Mouse (Mus musculus) forebrain, embryonic 13.5 days (tissue): ENCODE measurements around the gene Map4k4. TPM values are rescaled to one million over a fixed set of nuclear protein-coding genes. Genes with fewer than 3 reads are reported as not detected.

Experiments
- ATAC-seq: fragments of 200-750 bp; cut with Nextera tagmentation; 2 replicates; pipeline ENCODE4 v1.8.0; 2017
- H3K27ac ChIP-seq: fragments of 300-500 bp; sonication (generic); 2 replicates; pipeline ENCODE4 v1.5.1; 2015; ENCODE audit warnings: inconsistent platforms, mild to moderate bottlenecking, moderate library complexity
- H3K27me3 ChIP-seq: fragments of 300-500 bp; sonication (generic); 2 replicates; pipeline ENCODE4 v1.6.1; 2015; ENCODE audit warnings: mild to moderate bottlenecking, inconsistent platforms
- H3K36me3 ChIP-seq: fragments of 300-500 bp; sonication (generic); 2 replicates; pipeline ENCODE4 v1.6.1; 2015; ENCODE audit warnings: mild to moderate bottlenecking, inconsistent platforms; ENCODE audit not compliant: poor library complexity, severe bottlenecking
- H3K4me1 ChIP-seq: fragments of 300-500 bp; sonication (generic); 2 replicates; pipeline ENCODE4 v1.6.1; 2015; ENCODE audit warnings: inconsistent platforms
- H3K4me2 ChIP-seq: fragments of 300-500 bp; sonication (generic); 2 replicates; pipeline ENCODE4 v1.6.1; 2015; ENCODE audit warnings: inconsistent platforms, mild to moderate bottlenecking, moderate library complexity
- H3K4me3 ChIP-seq: fragments of 300-500 bp; sonication (generic); 2 replicates; pipeline ENCODE4 v1.5.1; 2015; ENCODE audit warnings: mild to moderate bottlenecking, inconsistent platforms
- H3K9ac ChIP-seq: fragments of 300-500 bp; sonication (generic); 2 replicates; pipeline ENCODE4 v1.6.1; 2015; ENCODE audit warnings: mild to moderate bottlenecking, inconsistent platforms
- H3K9me3 ChIP-seq: fragments of 300-500 bp; sonication (generic); replicated peaks from 2 replicates; pipeline ENCODE4 v1.6.1; 2016; ENCODE audit warnings: inconsistent platforms
- WGBS: fragments of 180-500 bp; shearing (Covaris S2); methylation state at CpG from one replicate; pipeline ENCODE4 v1.1.7; 2015; 5-methylcytosine and 5-hydroxymethylcytosine counted together
- polyA plus RNA-seq: library from polyadenylated mRNA; unstranded; fragments of >200 nt; fragmentation: Nextera tagmentation; extraction: Ambion mirVana; gene quantifications from 2 replicates; pipeline ENCODE4 v1.2.1, GENCODE M21; 2015

Gene Map4k4
- polyA plus RNA-seq, 1 experiment from 2014 or later, result 49.9 TPM

DNA sequence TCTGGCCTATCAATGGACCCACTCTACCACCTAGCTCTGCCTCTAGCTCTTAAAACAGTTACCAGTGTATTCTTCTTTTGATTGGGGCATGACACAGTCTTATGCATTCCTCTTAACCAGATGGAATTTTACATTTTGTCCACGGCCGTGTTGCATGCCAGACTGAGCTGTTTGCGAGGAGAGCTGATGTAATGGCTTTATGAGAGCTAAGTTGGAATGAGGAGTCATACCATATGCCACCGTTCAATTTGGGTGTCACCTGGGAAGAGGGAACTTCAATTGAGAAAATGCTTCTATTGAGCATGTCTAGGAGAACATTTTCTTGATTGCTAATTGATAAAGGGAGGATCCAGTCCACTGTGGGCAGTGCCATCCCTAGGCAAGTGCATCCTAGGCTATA is 18.2 kb upstream of the Map4k4 start:
- H3K27me3 ChIP-seq, result no peaks in the 10 kb centered on the region
- no peak overlapping the region for H3K27ac ChIP-seq
- no peak overlapping the region for H3K9ac ChIP-seq
- H3K9me3 ChIP-seq, result no peaks in the 10 kb centered on the region
- peaks cover 13% of the 10 kb centered on the region for H3K4me1 ChIP-seq
- no peak overlapping the region for H3K4me3 ChIP-seq
- 96% methylated on average over 4 of the region's 4 CpGs for WGBS
- H3K4me2 ChIP-seq, result no peak overlapping the region
- no peak for ATAC-seq
- H3K36me3 ChIP-seq, result no peaks in the 10 kb centered on the region

DNA sequence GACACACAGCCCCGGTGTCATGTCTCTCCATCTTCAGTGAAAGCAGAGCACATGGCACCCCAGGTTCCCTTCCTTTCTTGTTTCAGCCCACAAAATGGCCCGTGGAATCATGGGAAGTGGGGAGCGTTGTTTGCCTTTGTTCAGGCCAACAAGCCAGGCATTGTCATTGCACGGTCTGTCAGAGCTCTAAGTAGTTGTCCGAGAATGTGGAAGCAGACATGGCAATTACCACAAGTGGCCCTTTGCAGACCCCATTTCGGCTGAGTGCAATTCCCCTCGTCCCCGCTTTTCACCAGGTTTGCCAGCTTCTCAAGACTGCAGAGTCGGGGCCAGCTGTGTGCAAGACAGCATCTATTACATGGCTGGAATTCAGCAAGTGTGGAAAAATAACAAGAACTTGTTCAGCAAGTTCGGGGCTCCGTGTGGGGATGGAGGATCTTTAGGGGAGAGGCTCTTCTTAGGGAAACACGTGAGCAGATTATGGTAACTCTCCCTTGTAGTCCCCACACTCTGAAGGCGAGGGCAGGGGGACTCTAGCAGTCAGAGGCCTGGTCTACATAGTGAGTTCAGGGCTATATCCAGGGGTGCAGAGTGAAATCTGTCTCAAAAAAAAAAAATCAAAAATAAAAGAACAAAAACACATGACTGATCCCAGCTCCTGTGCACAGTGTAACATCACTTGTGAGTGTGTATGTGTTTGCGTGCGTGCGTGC is 15.8 kb upstream of the Map4k4 start:
- Histone ChIP-seq H3K27ac (peak overlapping the region; percentile 48; the same call in 1 of the 2 replicates), H3K4me2 (peak overlapping the region; percentile 31), H3K4me3 (no peak overlapping the region), H3K36me3 (no peaks in the 10 kb centered on the region), H3K9me3 (no peaks in the 10 kb centered on the region), H3K27me3 (no peaks in the 10 kb centered on the region), H3K9ac (no peak overlapping the region), H3K4me1 (peaks cover 22% of the 10 kb centered on the region)
- peak; percentile 71; the same call in 1 of the 2 replicates for ATAC-seq
- 32% methylated on average over 16 of the region's 16 CpGs for WGBS

DNA sequence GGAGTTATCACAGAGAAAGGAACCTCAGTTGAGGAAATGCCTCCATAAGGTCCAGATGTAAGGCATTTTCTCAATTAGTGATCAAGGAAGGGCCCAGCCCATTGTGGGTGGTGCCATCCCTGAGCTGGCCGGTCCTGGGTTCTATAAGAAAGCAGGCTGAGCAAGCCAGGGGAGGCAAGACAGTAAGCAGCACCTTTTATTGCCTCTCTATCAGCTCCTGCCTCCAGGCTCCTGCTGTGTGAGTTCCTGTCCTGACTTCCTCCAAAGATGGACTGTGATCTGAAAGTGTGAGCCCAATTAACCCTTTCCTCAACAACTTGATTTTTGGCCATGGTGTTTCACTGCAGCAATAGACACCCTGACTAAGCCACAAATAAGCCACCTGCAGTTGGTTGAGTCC is 12.7 kb upstream of the Map4k4 start:
- no peaks in the 10 kb centered on the region for H3K36me3 ChIP-seq
- 71% methylated on average over 1 of the region's 1 CpGs for WGBS
- peaks cover 22% of the 10 kb centered on the region for H3K4me1 ChIP-seq
- ATAC-seq, result no peak
- no peak overlapping the region for H3K9ac ChIP-seq
- no peak overlapping the region for H3K27ac ChIP-seq
- no peak overlapping the region for H3K4me2 ChIP-seq
- no peaks in the 10 kb centered on the region for H3K27me3 ChIP-seq
- no peak overlapping the region for H3K4me3 ChIP-seq
- H3K9me3 ChIP-seq, result no peaks in the 10 kb centered on the region; the same call in 1 of the 2 replicates

GRCm38 (mm10) chr1:39889429-39889828 is 11.3 kb upstream of the Map4k4 start:
- Histone ChIP-seq H3K4me1 (peaks cover 18% of the 10 kb centered on the region), H3K4me3 (no peak overlapping the region), H3K9me3 (no peaks in the 10 kb centered on the region; the same call in 1 of the 2 replicates), H3K36me3 (no peaks in the 10 kb centered on the region), H3K4me2 (no peak overlapping the region), H3K27me3 (no peaks in the 10 kb centered on the region), H3K9ac (no peak overlapping the region), H3K27ac (no peak overlapping the region)
- no peak for ATAC-seq
- WGBS, result 91% methylated on average over 8 of the region's 8 CpGs

DNA sequence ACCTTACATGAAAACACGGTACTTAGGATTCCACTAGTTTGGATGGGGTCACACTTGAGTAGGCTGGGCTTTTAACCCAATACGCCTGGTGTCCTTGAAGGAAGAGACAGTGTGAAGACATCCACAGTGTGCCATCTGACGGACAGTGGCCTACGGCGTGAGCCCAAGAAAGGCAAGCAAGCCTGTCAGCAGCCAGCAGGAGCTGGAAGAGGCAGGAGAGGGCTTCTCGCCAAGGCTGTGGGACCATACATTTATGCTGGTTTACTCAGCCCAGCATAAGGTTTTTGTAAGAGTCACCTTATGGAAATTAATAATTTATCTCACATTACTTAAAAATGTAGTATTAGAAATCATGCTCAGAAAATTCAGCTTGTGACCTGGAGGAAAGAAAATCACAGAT is 10.7 kb upstream of the Map4k4 start:
- Histone ChIP-seq H3K9me3 (no peaks in the 10 kb centered on the region; the same call in 1 of the 2 replicates), H3K27ac (no peak overlapping the region), H3K27me3 (no peaks in the 10 kb centered on the region), H3K4me2 (no peak overlapping the region), H3K36me3 (no peaks in the 10 kb centered on the region), H3K4me1 (peaks cover 13% of the 10 kb centered on the region), H3K9ac (no peak overlapping the region), H3K4me3 (no peak overlapping the region)
- ATAC-seq, result no peak
- WGBS, result 91% methylated on average over 6 of the region's 6 CpGs

DNA sequence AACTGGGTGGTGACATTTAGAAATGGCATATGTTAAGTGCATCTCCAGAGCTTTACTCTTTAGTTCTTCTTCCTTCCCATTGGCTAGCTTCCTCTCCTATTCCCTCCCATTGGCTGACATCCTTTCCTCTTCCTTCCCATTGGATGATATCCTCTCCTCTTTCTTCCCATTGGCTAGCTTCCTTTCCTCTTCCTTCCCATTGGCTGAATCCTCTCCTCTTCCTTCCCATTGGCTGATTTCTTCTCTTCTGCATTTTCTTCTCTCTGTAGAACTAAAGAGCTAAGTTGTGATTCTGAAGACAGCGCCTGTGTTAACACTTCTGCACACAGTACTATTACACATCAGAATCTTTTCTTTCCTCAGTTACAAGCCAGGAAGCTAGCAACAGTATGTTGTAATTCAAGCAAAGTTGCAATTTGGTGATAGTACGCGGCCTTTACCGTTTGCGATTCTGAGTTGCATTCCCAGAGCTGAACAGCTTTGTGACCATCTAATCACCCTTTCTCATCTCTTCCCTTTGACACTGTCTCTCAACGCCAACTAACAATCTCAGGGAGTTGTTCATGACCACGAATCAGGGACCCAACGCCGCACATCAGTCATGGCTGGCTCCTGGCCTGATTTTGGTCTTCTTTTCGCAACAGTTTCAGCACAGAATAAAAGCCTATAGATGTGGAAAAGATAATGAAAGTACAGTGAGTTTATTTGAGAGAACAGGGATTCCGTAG is 7.4 kb upstream of the Map4k4 start:
- Histone ChIP-seq H3K4me2 (no peak overlapping the region), H3K27ac (no peak overlapping the region), H3K4me3 (no peak overlapping the region), H3K27me3 (no peaks in the 10 kb centered on the region), H3K36me3 (no peaks in the 10 kb centered on the region), H3K9me3 (no peaks in the 10 kb centered on the region; the same call in 1 of the 2 replicates), H3K9ac (no peak overlapping the region), H3K4me1 (peaks cover 5% of the 10 kb centered on the region)
- no peak for ATAC-seq
- WGBS, result 94% methylated on average over 11 of the region's 11 CpGs

DNA sequence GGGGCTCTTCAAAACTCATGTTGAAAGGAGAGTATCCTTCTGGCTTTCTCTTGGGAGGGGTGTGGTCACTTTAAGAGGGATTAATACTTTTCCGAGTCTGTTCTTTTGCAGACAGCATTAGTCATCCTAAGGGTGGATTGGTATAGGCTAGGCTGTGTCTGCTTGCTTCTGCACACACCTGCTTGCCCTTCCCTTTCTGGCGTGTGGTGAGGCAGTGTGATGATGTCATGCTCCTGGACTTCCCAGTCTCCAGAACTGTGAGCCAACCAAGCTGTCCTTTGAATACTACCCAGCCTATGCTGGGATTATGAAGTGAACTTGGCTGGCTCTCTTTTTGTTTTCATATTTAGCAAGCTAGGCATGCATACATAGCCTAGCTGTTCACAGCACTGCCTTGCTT is 5.6 kb upstream of the Map4k4 start:
- Histone ChIP-seq H3K4me2 (no peak overlapping the region), H3K9ac (no peak overlapping the region), H3K27me3 (no peaks in the 10 kb centered on the region), H3K4me1 (peaks cover 8% of the 10 kb centered on the region), H3K36me3 (no peaks in the 10 kb centered on the region), H3K4me3 (no peak overlapping the region), H3K27ac (no peak overlapping the region), H3K9me3 (no peaks in the 10 kb centered on the region; the same call in 1 of the 2 replicates)
- ATAC-seq, result no peak
- WGBS, result 31% methylated on average over 2 of the region's 2 CpGs

- H3K27me3 ChIP-seq, result no peaks in the 10 kb centered on the region
- H3K4me1 ChIP-seq, result peaks cover 10% of the 10 kb centered on the region
- WGBS, result 63% methylated on average over 2 of the region's 2 CpGs
These were observed 5.2 kb upstream of the Map4k4 start for GRCm38 (mm10) chr1:39895506-39895905.

GRCm38 (mm10) chr1:39896581-39896980 is 4.1 kb upstream of the Map4k4 start:
- no peak for ATAC-seq
- no peak overlapping the region for H3K4me2 ChIP-seq
- H3K4me1 ChIP-seq, result peaks cover 10% of the 10 kb centered on the region
- H3K4me3 ChIP-seq, result no peak overlapping the region
- no peak overlapping the region for H3K27ac ChIP-seq
- no peaks in the 10 kb centered on the region for H3K9me3 ChIP-seq
- no peaks in the 10 kb centered on the region for H3K36me3 ChIP-seq
- H3K27me3 ChIP-seq, result no peaks in the 10 kb centered on the region
- WGBS, result 83% methylated on average over 2 of the region's 2 CpGs
- no peak overlapping the region for H3K9ac ChIP-seq

More at GRCm38 (mm10) chr1:39895506-39895905, 5.2 kb upstream of the Map4k4 start:
- H3K4me2 ChIP-seq, result no peak overlapping the region
- H3K4me3 ChIP-seq, result no peak overlapping the region
- ATAC-seq, result no peak
- H3K9ac ChIP-seq, result no peak overlapping the region
- H3K36me3 ChIP-seq, result no peaks in the 10 kb centered on the region
- no peak overlapping the region for H3K27ac ChIP-seq
- no peaks in the 10 kb centered on the region; the same call in 1 of the 2 replicates for H3K9me3 ChIP-seq

- H3K4me1 ChIP-seq, result peaks cover 17% of the 10 kb centered on the region
- no peaks in the 10 kb centered on the region for H3K27me3 ChIP-seq
- H3K4me3 ChIP-seq, result no peak overlapping the region
- no peaks in the 10 kb centered on the region for H3K9me3 ChIP-seq
- H3K27ac ChIP-seq, result no peak overlapping the region
- ATAC-seq, result no peak
- WGBS, result 81% methylated on average over 4 of the region's 4 CpGs
- no peak overlapping the region for H3K4me2 ChIP-seq
- no peak overlapping the region for H3K9ac ChIP-seq
- peaks cover under 1% of the 10 kb centered on the region; the same call in 1 of the 2 replicates for H3K36me3 ChIP-seq
These were observed 2.0 kb upstream of the Map4k4 start for GRCm38 (mm10) chr1:39898686-39899085.

- Histone ChIP-seq H3K27ac (peak overlapping the region; percentile 99), H3K27me3 (no peaks in the 10 kb centered on the region), H3K9me3 (no peaks in the 10 kb centered on the region), H3K4me1 (peaks cover 43% of the 10 kb centered on the region), H3K4me2 (peak overlapping the region; percentile 83), H3K36me3 (peaks cover 20% of the 10 kb centered on the region), H3K9ac (peak overlapping the region; percentile 100), H3K4me3 (peak overlapping the region; percentile 96)
- peak; percentile 26 for ATAC-seq
- under 1% methylated on average over 48 of the region's 75 CpGs for WGBS
These were observed 524 bp downstream of the Map4k4 start for GRCm38 (mm10) chr1:39901063-39901811.
